8 mouse cellular contexts compared by ENCODE assay signal in genomic region chr5:24320467-24320813, GRCm38 (mm10). TPM values are rescaled to one million over a fixed set of nuclear protein-coding genes. Genes with fewer than 3 reads are reported as not detected.
DNase-seq lines count a peak whose midpoint lies in the region; ATAC-seq and TF ChIP-seq lines count a peak whose summit lies in the region.

No protein-coding gene starts in this region.

- intact Hi-C loops in heart, adult 2 months (cut with DNase I) = no loop called here

- no peak for TF ChIP-seq POLR2A in heart, adult 2 months (IDR thresholded peaks at IDR 0.05; ENCODE audit: insufficient read depth, low read depth, low read length)

- 33% methylated on average over 6 of the region's 6 CpGs for WGBS in heart, adult 2 months
- 26% methylated on average over 6 of the region's 6 CpGs for WGBS in embryonic facial prominence, embryonic 10.5 days

- TF ChIP-seq CTCF in heart, adult 2 months (IDR thresholded peaks at IDR 0.05) = no peak

- H3K79me2 ChIP-seq in heart, adult 2 months (replicated peaks; ENCODE audit: control insufficient read depth, insufficient read depth, low read length) = no peaks in the 10 kb centered on the region

- H3K4me3 ChIP-seq in heart, adult 2 months = no peak overlapping the region
- peak overlapping the region; percentile 54 for H3K4me3 ChIP-seq in embryonic facial prominence, embryonic 10.5 days

- H3K36me3 ChIP-seq in heart, adult 2 months (ENCODE audit: control insufficient read depth, insufficient read depth, low read length) = no peaks in the 10 kb centered on the region
- H3K36me3 ChIP-seq in embryonic facial prominence, embryonic 10.5 days (replicated peaks) = peaks cover 27% of the 10 kb centered on the region

- ATAC-seq in cerebellum, adult (ENCODE audit: insufficient number of reproducible peaks, low FRiP score, low TSS enrichment) = no peak
- no peak for ATAC-seq in activated CD4-positive, CD25-positive, alpha-beta regulatory T cell, adult 4 months

- no peaks in the 10 kb centered on the region for H3K9me3 ChIP-seq in embryonic facial prominence, embryonic 10.5 days

- H3K27me3 ChIP-seq in heart, adult 2 months (ENCODE audit: control insufficient read depth, insufficient read depth, low read length) = no peaks in the 10 kb centered on the region
- H3K27me3 ChIP-seq in embryonic facial prominence, embryonic 10.5 days (replicated peaks; ENCODE audit: low read depth, poor library complexity, severe bottlenecking) = peaks cover 31% of the 10 kb centered on the region

- TF ChIP-seq EP300 in heart, adult 2 months (IDR thresholded peaks at IDR 0.05; ENCODE audit: insufficient read depth, low read depth, low read length) = 0 out of 2 replicates have a peak, but pooled peaks have one; percentile 9

- H3K27ac ChIP-seq in heart, adult 2 months = peak overlapping the region; percentile 17; the same call in 1 of the 2 replicates
- peak overlapping the region; percentile 91 for H3K27ac ChIP-seq in embryonic facial prominence, embryonic 10.5 days (replicated peaks)

- H3K4me1 ChIP-seq in heart, adult 2 months (ENCODE audit: control insufficient read depth, insufficient read depth, low read length) = peaks cover 2% of the 10 kb centered on the region; the same call in 1 of the 2 replicates
- peaks cover 44% of the 10 kb centered on the region for H3K4me1 ChIP-seq in embryonic facial prominence, embryonic 10.5 days

- H3K9ac ChIP-seq in heart, adult 2 months (ENCODE audit: low read depth, low read length) = no peak overlapping the region

- peak in 1 of 2 experiments; percentile 42 for DNase-seq in heart, adult 2 months
- no peak for DNase-seq in heart, adult 8-10 months (ENCODE audit: low spot score)
- peak; percentile 85 for DNase-seq in 3134 (ENCODE audit: extremely low read depth, insufficient read length, low spot score)
- no peak for DNase-seq in embryonic facial prominence, embryonic 10.5 days (ENCODE audit: low spot score)
- peak; percentile 18 to 64 for DNase-seq in kidney, postnatal 25 days
- no peak for DNase-seq in layer of hippocampus, adult 8-10 months (ENCODE audit: low spot score in 2 of 2)

RNA-seq across cellular contexts. Expression of gene Kcnh2, which starts 31.0 kb away (rescaled TPM):
- 10 to 100 TPM; 59.3 to 68.5 TPM for total RNA-seq in heart, adult 2 months (2021)
- polyA plus RNA-seq in heart, adult 2 months (2012; rRNA removed) = 119 and 121 TPM in 2 replicates
- 10 to 100 TPM; 48.8 to 95.2 (median 71.0) TPM for total RNA-seq in heart, adult 8-10 months (2022)
- 10.9 and 13.7 TPM in 2 replicates for polyA plus RNA-seq in embryonic facial prominence, embryonic 10.5 days (2016; fragmentation: Nextera tagmentation; extraction: Ambion mirVana)
- 10 to 100 TPM; 20.4 to 26.8 (median 21.9) TPM for total RNA-seq in layer of hippocampus, adult 8-10 months (2022)
- under 1 TPM; 0.16 to 0.24 TPM for polyA plus RNA-seq in activated CD4-positive, CD25-positive, alpha-beta regulatory T cell, adult 4 months (2017; shearing (Covaris generic))

RNA-seq across cellular contexts. Expression of gene Nos3, which starts 44.2 kb away (rescaled TPM):
- 10 to 100 TPM; 23.5 to 24.4 TPM for total RNA-seq in heart, adult 2 months (2021)
- 26.3 and 30.7 TPM in 2 replicates for polyA plus RNA-seq in heart, adult 2 months (2012; rRNA removed)
- total RNA-seq in heart, adult 8-10 months (2022) = 10 to 100 TPM; 21.4 to 26.9 (median 23.8) TPM
- 7.6 and 7.7 TPM in 2 replicates for polyA plus RNA-seq in embryonic facial prominence, embryonic 10.5 days (2016; fragmentation: Nextera tagmentation; extraction: Ambion mirVana)
- 1 to 10 TPM; 6.6 to 9.0 (median 7.6) TPM for total RNA-seq in layer of hippocampus, adult 8-10 months (2022)
- under 1 TPM in 1 of 2 experiments, not detected in 1; 0.42 TPM for polyA plus RNA-seq in activated CD4-positive, CD25-positive, alpha-beta regulatory T cell, adult 4 months (2017; shearing (Covaris generic))

Comparison
In these comparisons a context has a peak if more than half of its experiments do, and no peak if none do; other contexts are left out.
1. DNase-seq: peak in 3134 (single experiment) and kidney, postnatal 25 days (2 of 2); none in heart, adult 8-10 months (single experiment), embryonic facial prominence, embryonic 10.5 days (single experiment) and layer of hippocampus, adult 8-10 months (0 of 2).